Mouse (Mus musculus): ENCODE data around the gene Tmem267. TPM values are rescaled to one million over a fixed set of nuclear protein-coding genes. Genes with fewer than 3 reads are reported as not detected.
A peak's percentile ranks its signal among the peaks of the same experiment; 100 is the strongest.
"Not testable (repeated sequence)": the region's sequence is repeated elsewhere in the genome, so short reads cannot be mapped to it uniquely, and the experiment has no call there.

Tmem267 gene
- polyA plus RNA-seq, 1 experiment from 2014 or later: 1.5 TPM

- H3K9me3 ChIP-seq; H3K36me3 ChIP-seq; H3K4me3 ChIP-seq; H3K27ac ChIP-seq; H3K4me1 ChIP-seq; H3K4me2 ChIP-seq (replicated peaks); H3K27me3 ChIP-seq; ATAC-seq (ENCODE audit: insufficient number of reproducible peaks, insufficient read depth, low FRiP score, low TSS enrichment); H3K9ac ChIP-seq: not testable (repeated sequence)
- WGBS: 84% methylated on average over 5 of the region's 5 CpGs
Observed at GRCm38 (mm10) chr13:119625952-119626351, 138.1 kb downstream of the Tmem267 start.

DNA sequence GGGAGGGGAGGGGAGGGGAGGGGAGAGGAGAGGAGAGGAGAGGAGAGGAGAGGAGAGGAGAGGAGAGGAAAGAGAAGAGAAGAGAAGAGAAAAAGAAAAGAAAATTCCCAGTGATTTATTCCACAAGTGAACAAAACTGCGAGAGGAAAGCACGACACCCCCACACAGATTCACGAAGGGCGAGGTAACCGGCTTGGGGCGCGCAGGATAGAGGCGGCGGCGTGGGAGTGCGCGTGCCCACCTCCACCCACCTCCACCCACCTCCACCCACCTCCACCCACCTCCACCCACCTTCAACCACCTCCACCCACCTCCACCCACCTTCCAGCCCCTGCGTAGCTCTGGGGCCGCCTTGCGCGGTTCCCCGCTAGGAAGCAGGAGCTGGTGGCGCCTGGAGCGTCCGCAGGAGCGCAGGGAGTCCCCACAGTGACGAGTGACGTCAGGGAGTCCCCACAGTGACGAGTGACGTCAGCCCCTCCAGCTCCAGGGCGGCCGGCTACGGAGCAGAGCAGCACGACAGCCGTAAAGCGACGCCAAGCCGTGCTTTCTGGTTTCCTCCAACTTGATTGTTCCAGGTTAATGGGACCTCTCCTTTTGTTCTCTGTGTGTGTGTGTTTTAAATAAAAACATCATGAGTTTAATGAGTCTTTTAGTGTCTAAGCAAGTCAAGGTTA lies 143.8 kb downstream of the Tmem267 start:
- H3K4me1 ChIP-seq: no peaks in the 10 kb centered on the region
- no peak overlapping the region for H3K27ac ChIP-seq
- H3K9me3 ChIP-seq: no peaks in the 10 kb centered on the region
- peak overlapping the region; percentile 40 for H3K9ac ChIP-seq
- H3K4me3 ChIP-seq: peak overlapping the region; percentile 52
- 8% methylated on average over 33 of the region's 33 CpGs for WGBS
- no peaks in the 10 kb centered on the region for H3K27me3 ChIP-seq
- H3K36me3 ChIP-seq: no peaks in the 10 kb centered on the region
- H3K4me2 ChIP-seq (replicated peaks): peak overlapping the region; percentile 57
- peak; percentile 88 for ATAC-seq (ENCODE audit: insufficient number of reproducible peaks, insufficient read depth, low FRiP score, low TSS enrichment)

GRCm38 (mm10) chr13:119632156-119632548 lies 144.3 kb downstream of the Tmem267 start:
- peak overlapping the region; percentile 57 for H3K4me2 ChIP-seq (replicated peaks)
- no peak overlapping the region for H3K9ac ChIP-seq
- H3K4me3 ChIP-seq: no peak overlapping the region
- no peak overlapping the region for H3K27ac ChIP-seq
- H3K27me3 ChIP-seq: no peaks in the 10 kb centered on the region
- no peaks in the 10 kb centered on the region for H3K9me3 ChIP-seq
- ATAC-seq (ENCODE audit: insufficient number of reproducible peaks, insufficient read depth, low FRiP score, low TSS enrichment): no peak
- no peaks in the 10 kb centered on the region for H3K4me1 ChIP-seq
- no peaks in the 10 kb centered on the region for H3K36me3 ChIP-seq
- WGBS: 78% methylated on average over 4 of the region's 4 CpGs

DNA sequence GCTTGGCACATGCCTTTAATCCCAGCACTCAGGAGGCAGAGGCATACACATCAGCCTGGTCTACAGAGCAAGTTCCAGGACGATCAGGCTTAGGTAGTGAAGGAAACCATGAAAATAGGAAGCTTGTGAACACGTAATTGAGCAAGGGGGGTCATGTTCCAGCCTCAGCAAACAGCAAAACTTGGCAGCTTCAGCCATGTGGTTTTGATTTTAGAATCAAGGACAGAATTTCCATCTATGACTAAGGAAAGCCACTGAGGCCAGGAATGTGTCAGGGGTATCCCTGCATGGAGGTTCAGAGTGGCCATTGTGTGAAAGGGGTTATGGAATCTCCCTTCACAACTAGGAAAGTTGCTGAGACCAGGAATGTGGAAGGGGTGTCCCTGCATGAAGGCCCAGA lies 147.7 kb downstream of the Tmem267 start:
- Histone ChIP-seq H3K4me1 (no peaks in the 10 kb centered on the region), H3K9ac (no peak overlapping the region), H3K4me3 (no peak overlapping the region), H3K9me3 (no peaks in the 10 kb centered on the region), H3K36me3 (no peaks in the 10 kb centered on the region), H3K27ac (no peak overlapping the region), H3K4me2 (replicated peaks) (no peak overlapping the region), H3K27me3 (no peaks in the 10 kb centered on the region)
- ATAC-seq (ENCODE audit: insufficient number of reproducible peaks, insufficient read depth, low FRiP score, low TSS enrichment): no peak
- WGBS: 54% methylated on average over 2 of the region's 2 CpGs

DNA sequence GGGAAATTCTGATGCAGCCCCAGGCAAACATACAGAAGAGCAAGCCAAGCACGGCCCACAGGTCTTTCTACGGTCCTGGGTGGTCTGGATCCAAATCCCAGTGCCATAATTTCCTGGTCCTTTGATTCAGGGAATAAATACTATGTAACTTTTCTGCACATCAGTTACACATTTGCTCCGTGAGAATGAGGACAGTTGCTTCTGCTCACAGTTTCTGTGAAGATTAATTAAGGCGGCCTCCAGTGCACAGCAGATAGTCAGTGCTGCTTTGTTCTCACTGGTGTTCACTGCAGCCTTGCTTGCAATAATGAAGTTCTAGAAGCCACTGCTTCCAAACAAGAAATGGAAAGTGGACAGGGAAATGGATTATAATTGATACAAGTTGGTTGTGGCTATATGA lies 150.0 kb downstream of the Tmem267 start:
- Histone ChIP-seq H3K9me3 (no peaks in the 10 kb centered on the region), H3K27me3 (no peaks in the 10 kb centered on the region), H3K4me2 (replicated peaks) (no peak overlapping the region), H3K9ac (no peak overlapping the region), H3K4me3 (no peak overlapping the region), H3K27ac (no peak overlapping the region), H3K4me1 (no peaks in the 10 kb centered on the region), H3K36me3 (no peaks in the 10 kb centered on the region)
- WGBS: 81% methylated on average over 4 of the region's 4 CpGs
- no peak for ATAC-seq (ENCODE audit: insufficient number of reproducible peaks, insufficient read depth, low FRiP score, low TSS enrichment)

DNA sequence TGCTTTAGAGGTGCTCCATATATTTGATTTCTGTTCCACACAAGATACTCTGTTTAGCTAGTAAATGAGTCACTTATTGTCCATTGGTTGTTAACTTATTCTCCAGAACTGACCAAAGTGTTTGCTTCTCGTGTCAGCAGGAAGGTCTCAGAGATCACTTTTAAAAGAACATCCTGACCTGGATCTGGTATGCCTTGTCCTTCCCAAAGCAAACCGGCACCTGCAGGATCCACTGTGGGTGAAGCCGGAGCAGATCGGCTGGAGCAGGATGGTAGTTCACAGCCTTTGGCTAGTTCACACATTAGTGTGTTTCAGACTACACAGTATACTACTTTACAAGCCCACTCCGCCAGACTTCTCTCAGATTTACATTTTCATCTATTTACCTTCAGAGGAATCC lies 150.6 kb downstream of the Tmem267 start:
- WGBS: 90% methylated on average over 5 of the region's 5 CpGs
- H3K4me2 ChIP-seq (replicated peaks): no peak overlapping the region
- no peaks in the 10 kb centered on the region for H3K9me3 ChIP-seq
- H3K4me3 ChIP-seq: no peak overlapping the region
- no peaks in the 10 kb centered on the region for H3K27me3 ChIP-seq
- H3K4me1 ChIP-seq: no peaks in the 10 kb centered on the region
- H3K9ac ChIP-seq: no peak overlapping the region
- no peak overlapping the region for H3K27ac ChIP-seq
- no peak for ATAC-seq (ENCODE audit: insufficient number of reproducible peaks, insufficient read depth, low FRiP score, low TSS enrichment)
- H3K36me3 ChIP-seq: no peaks in the 10 kb centered on the region

DNA sequence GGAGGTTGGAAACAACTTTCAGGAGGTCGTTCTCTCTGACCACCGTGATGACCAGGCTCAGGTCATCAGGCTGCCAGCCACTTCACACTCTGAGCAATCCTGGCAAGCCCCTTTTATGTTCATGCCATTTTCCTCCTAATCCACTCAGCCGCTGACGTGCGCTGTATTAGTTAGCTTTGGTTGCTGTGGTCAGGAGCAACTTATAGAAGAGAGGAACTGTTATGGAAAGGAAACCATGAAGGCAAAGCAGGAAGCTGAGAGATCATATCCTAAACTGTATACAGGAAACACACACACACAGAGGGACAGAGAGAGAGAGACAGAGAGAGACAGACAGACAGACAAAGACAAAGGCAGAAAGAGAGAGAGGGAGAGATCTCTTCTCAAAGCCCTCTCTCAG lies 151.5 kb downstream of the Tmem267 start:
- H3K4me1 ChIP-seq: no peaks in the 10 kb centered on the region
- 89% methylated on average over 5 of the region's 5 CpGs for WGBS
- no peak overlapping the region for H3K4me2 ChIP-seq (replicated peaks)
- no peak overlapping the region for H3K4me3 ChIP-seq
- H3K9me3 ChIP-seq: no peaks in the 10 kb centered on the region
- ATAC-seq (ENCODE audit: insufficient number of reproducible peaks, insufficient read depth, low FRiP score, low TSS enrichment): no peak
- no peak overlapping the region for H3K9ac ChIP-seq
- H3K36me3 ChIP-seq: no peaks in the 10 kb centered on the region
- no peaks in the 10 kb centered on the region for H3K27me3 ChIP-seq
- H3K27ac ChIP-seq: no peak overlapping the region

GRCm38 (mm10) chr13:119640504-119640903 lies 152.7 kb downstream of the Tmem267 start:
- 40% methylated on average over 4 of the region's 4 CpGs for WGBS
- ATAC-seq (ENCODE audit: insufficient number of reproducible peaks, insufficient read depth, low FRiP score, low TSS enrichment): no peak
- H3K9ac ChIP-seq: no peak overlapping the region
- no peak overlapping the region for H3K4me3 ChIP-seq
- no peak overlapping the region for H3K27ac ChIP-seq
- H3K4me1 ChIP-seq: no peaks in the 10 kb centered on the region
- no peaks in the 10 kb centered on the region for H3K36me3 ChIP-seq
- no peaks in the 10 kb centered on the region for H3K9me3 ChIP-seq
- H3K27me3 ChIP-seq: no peaks in the 10 kb centered on the region
- H3K4me2 ChIP-seq (replicated peaks): no peak overlapping the region

- ATAC-seq (ENCODE audit: insufficient number of reproducible peaks, insufficient read depth, low FRiP score, low TSS enrichment): no peak
- no peak overlapping the region for H3K4me2 ChIP-seq (replicated peaks)
- 79% methylated on average over 7 of the region's 7 CpGs for WGBS
- no peak overlapping the region for H3K27ac ChIP-seq
- H3K9ac ChIP-seq: no peak overlapping the region
- no peak overlapping the region for H3K4me3 ChIP-seq
- no peaks in the 10 kb centered on the region for H3K4me1 ChIP-seq
- H3K9me3 ChIP-seq: no peaks in the 10 kb centered on the region
- no peaks in the 10 kb centered on the region for H3K27me3 ChIP-seq
- H3K36me3 ChIP-seq: no peaks in the 10 kb centered on the region
Observed at GRCm38 (mm10) chr13:119641145-119641544, 153.3 kb downstream of the Tmem267 start.

GRCm38 (mm10) chr13:119644769-119645168 lies 156.9 kb downstream of the Tmem267 start:
- Histone ChIP-seq H3K9ac (no peak overlapping the region), H3K27ac (no peak overlapping the region), H3K9me3 (no peaks in the 10 kb centered on the region), H3K4me3 (no peak overlapping the region), H3K4me2 (replicated peaks) (no peak overlapping the region), H3K36me3 (no peaks in the 10 kb centered on the region), H3K4me1 (no peaks in the 10 kb centered on the region), H3K27me3 (no peaks in the 10 kb centered on the region)
- WGBS: 62% methylated on average over 5 of the region's 5 CpGs
- no peak for ATAC-seq (ENCODE audit: insufficient number of reproducible peaks, insufficient read depth, low FRiP score, low TSS enrichment)

DNA sequence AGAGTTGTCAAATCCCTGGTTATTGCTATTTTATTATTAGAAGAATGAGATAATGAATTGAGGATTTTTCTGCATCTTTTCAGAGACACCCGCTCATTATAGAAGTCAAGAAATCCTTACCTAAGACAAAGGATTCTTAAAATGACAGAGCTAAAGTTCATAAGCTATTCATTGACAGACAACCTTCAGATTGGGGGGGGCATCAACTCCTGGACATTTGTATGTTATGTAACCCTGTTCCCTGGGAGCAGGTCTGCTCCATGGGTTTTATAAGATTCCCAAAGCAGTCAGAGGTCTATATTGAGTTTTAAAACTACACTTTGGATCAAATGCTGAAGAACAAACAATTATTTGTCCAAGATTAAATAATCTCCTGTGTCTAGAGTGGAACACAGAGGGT lies 158.7 kb downstream of the Tmem267 start:
- no peak overlapping the region for H3K4me2 ChIP-seq (replicated peaks)
- no peaks in the 10 kb centered on the region for H3K9me3 ChIP-seq
- H3K9ac ChIP-seq: no peak overlapping the region
- WGBS: 79% methylated on average over 1 of the region's 1 CpGs
- H3K27me3 ChIP-seq: no peaks in the 10 kb centered on the region
- no peak for ATAC-seq (ENCODE audit: insufficient number of reproducible peaks, insufficient read depth, low FRiP score, low TSS enrichment)
- no peak overlapping the region for H3K4me3 ChIP-seq
- H3K27ac ChIP-seq: no peak overlapping the region
- no peaks in the 10 kb centered on the region for H3K36me3 ChIP-seq
- H3K4me1 ChIP-seq: no peaks in the 10 kb centered on the region

GRCm38 (mm10) chr13:119648891-119649698 lies 161.3 kb downstream of the Tmem267 start:
- H3K4me1 ChIP-seq: no peaks in the 10 kb centered on the region
- H3K4me2 ChIP-seq (replicated peaks): no peak overlapping the region
- no peak overlapping the region for H3K27ac ChIP-seq
- H3K9ac ChIP-seq: no peak overlapping the region
- H3K9me3 ChIP-seq: no peaks in the 10 kb centered on the region
- H3K36me3 ChIP-seq: no peaks in the 10 kb centered on the region
- H3K4me3 ChIP-seq: no peak overlapping the region
- H3K27me3 ChIP-seq: no peaks in the 10 kb centered on the region
- WGBS: 62% methylated on average over 15 of the region's 15 CpGs
- no peak for ATAC-seq (ENCODE audit: insufficient number of reproducible peaks, insufficient read depth, low FRiP score, low TSS enrichment)
